Mouse (Mus musculus): ENCODE measurements at regions not wholly inside any gene's neighbourhood (a gene's known extent, or its start where the extent isn't known, plus 50 kb on each side); places are given as distances from the start of the nearest gene placed in this dataset.

GRCm38 (mm10) chr11:112238960-112239884, 542.8 kb upstream of the Sox9 start:
- DNase-seq (ENCODE audit: low read depth) = peak; percentile 44

- no peak for DNase-seq (ENCODE audit: low read depth)
These were observed 529.5 kb upstream of the Sox9 start for GRCm38 (mm10) chr11:112252548-112252947.

- DNase-seq (ENCODE audit: low read depth) = no peak
These were observed 529.0 kb upstream of the Sox9 start for GRCm38 (mm10) chr11:112253061-112253460.

GRCm38 (mm10) chr11:112256326-112256725, 525.7 kb upstream of the Sox9 start:
- DNase-seq (ENCODE audit: low read depth) = no peak

- no peak for DNase-seq (ENCODE audit: low read depth)
These were observed 517.9 kb upstream of the Sox9 start for GRCm38 (mm10) chr11:112264077-112264476.

- no peak for DNase-seq (ENCODE audit: low read depth)
These were observed 511.1 kb upstream of the Sox9 start for GRCm38 (mm10) chr11:112270911-112271310.

- DNase-seq (ENCODE audit: low read depth) = no peak
These were observed 503.5 kb upstream of the Sox9 start for GRCm38 (mm10) chr11:112278566-112278965.

- DNase-seq (ENCODE audit: low read depth) = no peak
These were observed 499.1 kb upstream of the Sox9 start for GRCm38 (mm10) chr11:112282911-112283310.

- DNase-seq (ENCODE audit: low read depth) = no peak
These were observed 483.1 kb upstream of the Sox9 start for GRCm38 (mm10) chr11:112298901-112299341.

- no peak for DNase-seq (ENCODE audit: low read depth)
These were observed 478.9 kb upstream of the Sox9 start for GRCm38 (mm10) chr11:112303091-112303490.

GRCm38 (mm10) chr11:112325850-112326249, 456.2 kb upstream of the Sox9 start:
- DNase-seq (ENCODE audit: low read depth) = no peak

- DNase-seq (ENCODE audit: low read depth) = no peak
These were observed 454.4 kb upstream of the Sox9 start for GRCm38 (mm10) chr11:112327606-112328005.

- no peak for DNase-seq (ENCODE audit: low read depth)
These were observed 436.9 kb upstream of the Sox9 start for GRCm38 (mm10) chr11:112345133-112345532.

GRCm38 (mm10) chr11:112345586-112345985, 436.4 kb upstream of the Sox9 start:
- no peak for DNase-seq (ENCODE audit: low read depth)

- no peak for DNase-seq (ENCODE audit: low read depth)
These were observed 435.9 kb upstream of the Sox9 start for GRCm38 (mm10) chr11:112346089-112346488.

GRCm38 (mm10) chr11:112346532-112346931, 435.5 kb upstream of the Sox9 start:
- no peak for DNase-seq (ENCODE audit: low read depth)

- DNase-seq (ENCODE audit: low read depth) = no peak
These were observed 426.7 kb upstream of the Sox9 start for GRCm38 (mm10) chr11:112355311-112355710.

- DNase-seq (ENCODE audit: low read depth) = no peak
These were observed 415.3 kb upstream of the Sox9 start for GRCm38 (mm10) chr11:112366715-112367114.

GRCm38 (mm10) chr11:112370941-112371340, 411.1 kb upstream of the Sox9 start:
- DNase-seq (ENCODE audit: low read depth) = no peak

GRCm38 (mm10) chr11:112400069-112400468, 382.0 kb upstream of the Sox9 start:
- no peak for DNase-seq (ENCODE audit: low read depth)

GRCm38 (mm10) chr11:112407681-112408080, 374.3 kb upstream of the Sox9 start:
- no peak for DNase-seq (ENCODE audit: low read depth)

GRCm38 (mm10) chr11:112412434-112412833, 369.6 kb upstream of the Sox9 start:
- DNase-seq (ENCODE audit: low read depth) = no peak

- DNase-seq (ENCODE audit: low read depth) = no peak
These were observed 339.4 kb upstream of the Sox9 start for GRCm38 (mm10) chr11:112442639-112443038.

- peak; percentile 16 for DNase-seq (ENCODE audit: low read depth)
These were observed 338.1 kb upstream of the Sox9 start for GRCm38 (mm10) chr11:112443890-112444289.
